Mouse (Mus musculus): Measurements from ENCODE around the gene Ano10. TPM values are rescaled to one million over a fixed set of nuclear protein-coding genes. Genes with fewer than 3 reads are reported as not detected.

Gene Ano10
- total and polyA plus RNA-seq, 2 experiments from 2014 or later = 29.9 to 33.0 TPM

- WGBS = 37% methylated on average over 8 of the region's 8 CpGs
- no peak overlapping the region for H3K4me2 ChIP-seq (ENCODE audit: low read depth, low read length, poor library complexity, severe bottlenecking)
Observed at GRCm38 (mm10) chr9:122248168-122248567, 46.1 kb downstream of the Ano10 start.

DNA sequence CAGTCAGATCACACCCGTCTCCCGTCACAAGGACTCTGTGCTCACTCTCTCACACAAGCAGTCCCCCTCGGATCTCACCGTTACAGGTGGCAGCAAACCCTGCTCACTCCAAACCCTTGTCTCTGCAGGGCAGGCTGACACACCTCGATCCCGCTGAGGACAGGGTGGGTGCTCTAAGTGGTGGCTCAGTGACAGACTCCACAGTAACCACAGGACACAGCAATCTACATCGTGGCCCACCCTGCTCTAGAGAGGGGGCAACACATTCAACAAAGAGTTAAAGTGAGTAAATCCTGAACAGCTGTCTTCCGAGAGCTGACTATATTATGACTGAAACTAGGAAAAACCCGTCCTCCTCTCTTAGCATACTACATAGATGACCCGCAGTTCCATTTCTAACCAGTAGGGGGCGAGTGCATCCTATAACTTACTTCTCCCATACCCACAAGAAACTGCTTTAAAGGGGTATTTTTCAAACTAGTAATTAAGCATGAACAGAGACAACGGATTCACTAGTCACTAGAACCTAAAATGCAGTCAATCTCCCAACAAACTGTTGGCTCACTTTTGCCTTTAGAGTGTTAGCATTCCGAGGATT, 46.7 kb downstream of the Ano10 start:
- 43% methylated on average over 13 of the region's 13 CpGs for WGBS
- TF ChIP-seq CTCF (IDR thresholded peaks at IDR 0.05) = peak; percentile 94
- DNase-seq (ENCODE audit: low spot score) = peak; percentile 86
- ATAC-seq (ENCODE audit: low FRiP score) = 0 out of 2 replicates have a peak, but pooled peaks have one; percentile 52
- no peaks in the 10 kb centered on the region for H3K27me3 ChIP-seq (ENCODE audit: insufficient read depth, low read length)
- H3K36me3 ChIP-seq (ENCODE audit: insufficient read depth, low read length) = peaks cover 13% of the 10 kb centered on the region
- no peak overlapping the region for H3K4me3 ChIP-seq (ENCODE audit: low read depth, low read length)
- H3K27ac ChIP-seq (ENCODE audit: low read depth, low read length) = no peak overlapping the region
- H3K4me1 ChIP-seq (ENCODE audit: insufficient read depth, low read length) = no peaks in the 10 kb centered on the region
- H3K4me2 ChIP-seq (ENCODE audit: low read depth, low read length, poor library complexity, severe bottlenecking) = no peak overlapping the region
- no peak overlapping the region for H3K9ac ChIP-seq (replicated peaks; ENCODE audit: low read length, poor library complexity, severe bottlenecking)
- H3K9me3 ChIP-seq (ENCODE audit: low read length) = no peaks in the 10 kb centered on the region

More at GRCm38 (mm10) chr9:122248168-122248567, 46.1 kb downstream of the Ano10 start:
- Histone ChIP-seq H3K9ac (replicated peaks; ENCODE audit: low read length, poor library complexity, severe bottlenecking) (no peak overlapping the region), H3K27me3 (ENCODE audit: insufficient read depth, low read length) (no peaks in the 10 kb centered on the region), H3K9me3 (ENCODE audit: low read length) (no peaks in the 10 kb centered on the region), H3K4me1 (ENCODE audit: insufficient read depth, low read length) (no peaks in the 10 kb centered on the region), H3K27ac (ENCODE audit: low read depth, low read length) (no peak overlapping the region), H3K36me3 (ENCODE audit: insufficient read depth, low read length) (peaks cover 17% of the 10 kb centered on the region), H3K4me3 (ENCODE audit: low read depth, low read length) (no peak overlapping the region)
- ATAC-seq (ENCODE audit: low FRiP score) (peak; percentile 58), DNase-seq (ENCODE audit: low spot score) (peak; percentile 78)
- TF ChIP-seq CTCF (IDR thresholded peaks at IDR 0.05) = peak; percentile 84

DNA sequence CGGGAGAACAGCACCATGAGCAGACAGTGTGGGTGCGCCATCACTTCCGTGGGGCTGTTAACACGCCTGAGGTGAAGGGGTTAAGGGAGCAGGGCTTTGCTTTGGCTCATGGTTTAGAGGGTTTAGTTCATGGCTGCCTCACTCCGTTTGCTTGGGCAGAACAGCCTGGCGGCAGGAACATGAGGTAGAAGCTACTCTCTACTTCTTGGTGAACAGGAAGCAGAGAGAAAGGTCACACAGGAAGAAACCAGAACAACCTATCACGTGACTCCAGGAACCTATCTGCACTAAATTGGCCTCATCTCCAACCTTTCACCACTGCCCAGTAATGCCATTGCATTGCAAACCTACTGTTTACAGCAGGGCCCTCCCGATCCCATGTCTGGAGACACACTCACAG, 48.3 kb downstream of the Ano10 start:
- DNase-seq (ENCODE audit: low spot score) = no peak
- no peak overlapping the region for H3K27ac ChIP-seq (ENCODE audit: low read depth, low read length)
- H3K9me3 ChIP-seq (ENCODE audit: low read length) = no peaks in the 10 kb centered on the region
- H3K4me1 ChIP-seq (ENCODE audit: insufficient read depth, low read length) = no peaks in the 10 kb centered on the region
- H3K4me3 ChIP-seq (ENCODE audit: low read depth, low read length) = no peak overlapping the region
- no peak overlapping the region for H3K4me2 ChIP-seq (ENCODE audit: low read depth, low read length, poor library complexity, severe bottlenecking)
- ATAC-seq (ENCODE audit: low FRiP score) = no peak
- H3K9ac ChIP-seq (replicated peaks; ENCODE audit: low read length, poor library complexity, severe bottlenecking) = no peak overlapping the region
- WGBS = 94% methylated on average over 8 of the region's 8 CpGs
- TF ChIP-seq CTCF (IDR thresholded peaks at IDR 0.05) = no peak
- no peaks in the 10 kb centered on the region for H3K27me3 ChIP-seq (ENCODE audit: insufficient read depth, low read length)
- H3K36me3 ChIP-seq (ENCODE audit: insufficient read depth, low read length) = peaks cover 11% of the 10 kb centered on the region

- Histone ChIP-seq H3K9me3 (ENCODE audit: low read length) (no peaks in the 10 kb centered on the region), H3K9ac (replicated peaks; ENCODE audit: low read length, poor library complexity, severe bottlenecking) (no peak overlapping the region), H3K27me3 (ENCODE audit: insufficient read depth, low read length) (no peaks in the 10 kb centered on the region), H3K4me3 (ENCODE audit: low read depth, low read length) (no peak overlapping the region), H3K4me1 (ENCODE audit: insufficient read depth, low read length) (no peaks in the 10 kb centered on the region), H3K36me3 (ENCODE audit: insufficient read depth, low read length) (peaks cover 7% of the 10 kb centered on the region), H3K4me2 (ENCODE audit: low read depth, low read length, poor library complexity, severe bottlenecking) (no peak overlapping the region), H3K27ac (ENCODE audit: low read depth, low read length) (no peak overlapping the region)
- DNase-seq (ENCODE audit: low spot score) = no peak
- TF ChIP-seq CTCF (IDR thresholded peaks at IDR 0.05) = no peak
- WGBS = 59% methylated on average over 4 of the region's 4 CpGs
- ATAC-seq (ENCODE audit: low FRiP score) = no peak
Observed at GRCm38 (mm10) chr9:122245471-122245870, 48.8 kb downstream of the Ano10 start.

DNA sequence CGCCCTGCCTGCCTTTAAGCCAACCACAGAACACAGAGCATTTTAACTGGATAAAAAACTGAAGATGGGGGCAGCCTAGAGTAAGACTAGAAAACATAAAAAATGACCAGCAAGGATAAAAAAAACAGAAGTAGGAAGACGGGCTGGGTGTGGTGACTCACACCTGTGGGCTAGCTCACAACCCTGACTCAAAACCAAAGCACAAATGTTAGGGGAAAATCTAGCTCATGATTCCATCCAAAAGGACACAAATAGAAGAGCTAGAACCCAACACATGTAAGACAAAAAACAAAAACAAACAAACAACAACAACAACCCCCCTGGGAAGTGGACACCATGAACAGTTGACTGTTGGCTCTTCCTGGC, 49.4 kb downstream of the Ano10 start:
- no peak overlapping the region for H3K4me2 ChIP-seq (ENCODE audit: low read depth, low read length, poor library complexity, severe bottlenecking)
- H3K4me3 ChIP-seq (ENCODE audit: low read depth, low read length) = no peak overlapping the region
- 41% methylated on average over 2 of the region's 2 CpGs for WGBS
- H3K9me3 ChIP-seq (ENCODE audit: low read length) = no peaks in the 10 kb centered on the region
- H3K36me3 ChIP-seq (ENCODE audit: insufficient read depth, low read length) = peaks cover under 1% of the 10 kb centered on the region
- no peak overlapping the region for H3K27ac ChIP-seq (ENCODE audit: low read depth, low read length)
- DNase-seq (ENCODE audit: low spot score) (no peak), ATAC-seq (ENCODE audit: low FRiP score) (no peak)
- no peak overlapping the region for H3K9ac ChIP-seq (replicated peaks; ENCODE audit: low read length, poor library complexity, severe bottlenecking)
- H3K4me1 ChIP-seq (ENCODE audit: insufficient read depth, low read length) = no peaks in the 10 kb centered on the region
- TF ChIP-seq CTCF (IDR thresholded peaks at IDR 0.05) = no peak
- H3K27me3 ChIP-seq (ENCODE audit: insufficient read depth, low read length) = no peaks in the 10 kb centered on the region

GRCm38 (mm10) chr9:122244080-122244799, 50.0 kb downstream of the Ano10 start:
- Histone ChIP-seq H3K4me1 (ENCODE audit: insufficient read depth, low read length) (no peaks in the 10 kb centered on the region), H3K36me3 (ENCODE audit: insufficient read depth, low read length) (no peaks in the 10 kb centered on the region; the same call in 1 of the 2 replicates), H3K9me3 (ENCODE audit: low read length) (no peaks in the 10 kb centered on the region), H3K9ac (replicated peaks; ENCODE audit: low read length, poor library complexity, severe bottlenecking) (no peak overlapping the region), H3K4me2 (ENCODE audit: low read depth, low read length, poor library complexity, severe bottlenecking) (no peak overlapping the region), H3K27ac (ENCODE audit: low read depth, low read length) (no peak overlapping the region), H3K4me3 (ENCODE audit: low read depth, low read length) (no peak overlapping the region), H3K27me3 (ENCODE audit: insufficient read depth, low read length) (no peaks in the 10 kb centered on the region)
- DNase-seq (ENCODE audit: low spot score) (peak; percentile 75), ATAC-seq (ENCODE audit: low FRiP score) (no peak)
- TF ChIP-seq CTCF (IDR thresholded peaks at IDR 0.05) = peak; percentile 88
- WGBS = 31% methylated on average over 4 of the region's 4 CpGs
